Mouse (Mus musculus) cerebellum, adult 2 months (tissue): ENCODE results near the gene Scfd2. TPM values are rescaled to one million over a fixed set of nuclear protein-coding genes. Genes with fewer than 3 reads are reported as not detected.

Experiments used
- DNase-seq, 2 experiments: peaks; one replicate each; pipeline ENCODE4 v3.0.0; 2021
- H3K27ac ChIP-seq: fragments of 200-500 bp; 2 replicates; pipeline ENCODE4 v1.5.1; 2012; ENCODE audit warnings: low read length, control low read depth, inconsistent platforms; ENCODE audit not compliant: insufficient read depth
- H3K27me3 ChIP-seq: fragments of 200-500 bp; 2 replicates; pipeline ENCODE4 v1.6.1; 2012; ENCODE audit warnings: inconsistent platforms, mild to moderate bottlenecking, low read length, moderate library complexity; ENCODE audit not compliant: control insufficient read depth, insufficient read depth
- H3K4me1 ChIP-seq: fragments of 200-500 bp; 2 replicates; pipeline ENCODE4 v1.6.1; 2011; ENCODE audit warnings: low read length; ENCODE audit not compliant: control insufficient read depth, insufficient read depth
- H3K4me3 ChIP-seq: fragments of 200-500 bp; replicated peaks from 2 replicates; pipeline ENCODE3; 2011; ENCODE audit warnings: mild to moderate bottlenecking, low read depth, low read length, control low read depth; ENCODE audit not compliant: insufficient read depth
- CTCF ChIP-seq: fragments of 200-500 bp; IDR thresholded peaks from 2 replicates; pipeline ENCODE4 v1.5.1; 2011; ENCODE audit warnings: low read depth, mild to moderate bottlenecking, control low read depth, low read length, moderate library complexity, borderline replicate concordance; ENCODE audit not compliant: insufficient read depth
- POLR2A ChIP-seq: fragments of 200-500 bp; IDR thresholded peaks from 2 replicates; pipeline ENCODE4 v1.6.1; 2011; ENCODE audit warnings: low read length, control low read depth, borderline replicate concordance; ENCODE audit not compliant: insufficient read depth
- WGBS: fragments of 180-500 bp; shearing (Covaris S2); methylation state at CpG from one replicate; pipeline ENCODE4 v1.1.7; 2018; 5-methylcytosine and 5-hydroxymethylcytosine counted together
- polyA plus RNA-seq: library from polyadenylated mRNA; depleted of rRNA; stranded (reverse); fragments of >200 nt; gene quantifications from 2 replicates; pipeline ENCODE4 v1.2.3, GENCODE M21; 2012; rRNA removed

Gene Scfd2
- polyA plus RNA-seq: 17.7 and 18.3 TPM in 2 replicates

DNA sequence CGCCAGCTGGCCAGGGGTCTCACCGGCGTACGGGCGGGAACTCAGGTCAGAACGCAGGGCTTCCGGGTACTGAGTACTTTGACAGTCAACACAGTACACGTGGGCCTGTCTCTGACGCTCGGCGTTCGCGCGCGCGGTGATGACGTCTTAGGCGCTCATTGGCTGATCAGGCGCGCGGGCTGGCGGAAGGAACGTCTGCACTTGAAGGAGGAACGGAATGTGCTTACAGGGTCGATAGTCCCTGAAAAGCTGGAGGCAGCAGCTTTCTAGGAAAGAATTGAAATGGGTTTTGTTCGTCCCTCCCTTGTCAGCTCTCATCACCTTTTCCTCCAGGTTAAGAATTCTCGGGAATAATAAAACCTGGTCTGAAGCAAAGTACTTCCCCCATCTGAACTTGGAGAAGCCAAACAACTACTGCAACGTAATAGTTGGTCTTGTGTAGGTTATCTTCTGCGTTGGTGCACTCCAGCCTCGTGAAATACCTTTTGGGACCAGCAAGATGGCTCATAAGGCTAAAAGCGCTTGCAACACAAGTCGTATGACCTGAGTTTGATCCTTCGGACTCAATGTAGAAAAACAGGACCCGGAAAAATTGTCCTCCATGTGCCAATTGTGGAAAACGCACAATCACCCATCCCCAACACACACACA is at the start of gene Scfd2:
Gene Scfd2, minus strand, starts transcription at position 130 of the 651 bp plus-strand sequence.
- H3K4me1 ChIP-seq: peaks cover 3% of the 10 kb centered on the region
- WGBS: 6% methylated on average over 35 of the region's 35 CpGs
- TF ChIP-seq CTCF (no peak), POLR2A (peak; percentile 61; the same call in 1 of the 2 replicates)
- H3K4me3 ChIP-seq: peak within 1 kb of the TSS; percentile 89
- H3K27me3 ChIP-seq: no peaks in the 10 kb centered on the region
- peak; percentile 96 for DNase-seq
- no peak within 1 kb of the TSS for H3K27ac ChIP-seq

DNA sequence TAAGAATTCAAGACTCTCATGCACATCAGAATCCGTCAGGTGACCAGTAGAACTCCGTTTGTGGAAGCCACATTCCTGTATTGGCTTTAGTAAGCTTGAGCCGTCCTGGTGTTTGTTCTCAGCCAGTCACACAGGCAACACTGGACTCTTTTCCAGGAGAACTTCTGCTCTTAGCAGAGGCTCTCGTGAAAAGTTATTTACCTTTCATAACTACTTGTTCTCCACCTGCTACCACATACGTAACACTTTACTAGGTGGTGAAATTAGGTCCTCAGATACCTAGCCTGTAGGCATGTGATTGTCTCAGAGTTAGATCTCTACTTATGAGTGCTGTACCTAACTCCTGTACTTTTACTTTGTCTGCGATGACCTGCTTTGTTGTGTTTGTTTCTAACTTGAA is 40.2 kb upstream of the Scfd2 start:
- DNase-seq: no peak
- Histone ChIP-seq H3K27ac (no peak overlapping the region), H3K27me3 (no peaks in the 10 kb centered on the region), H3K4me3 (no peak overlapping the region), H3K4me1 (no peaks in the 10 kb centered on the region)
- TF ChIP-seq POLR2A (no peak), CTCF (no peak)
- WGBS: 89% methylated on average over 6 of the region's 6 CpGs

DNA sequence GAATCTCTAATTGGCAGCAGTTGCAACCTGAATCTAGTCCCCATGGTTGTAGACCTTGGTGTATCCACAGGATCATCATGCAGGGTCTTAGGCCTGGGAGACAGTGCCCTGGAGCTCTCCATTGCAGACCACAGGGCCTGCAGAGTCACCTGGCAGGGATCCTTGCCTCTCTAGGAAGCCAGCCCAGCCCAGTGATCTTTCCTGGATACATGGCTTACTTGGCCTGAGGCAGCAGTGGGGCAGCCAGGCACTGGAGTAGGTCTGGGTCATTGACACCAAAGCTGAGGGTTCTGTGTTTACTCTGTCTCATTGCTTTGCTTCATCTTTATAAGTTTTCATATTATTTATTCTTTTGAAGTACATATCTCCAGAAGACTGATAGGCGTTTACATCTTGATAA is 29.6 kb upstream of the Scfd2 start:
- peaks cover 3% of the 10 kb centered on the region; the same call in 1 of the 2 replicates for H3K4me1 ChIP-seq
- WGBS: 96% methylated on average over 1 of the region's 1 CpGs
- H3K4me3 ChIP-seq: no peak overlapping the region
- peak in 1 of 2 experiments; percentile 10 for DNase-seq
- TF ChIP-seq POLR2A: no peak
- no peak for TF ChIP-seq CTCF
- no peaks in the 10 kb centered on the region for H3K27me3 ChIP-seq
- H3K27ac ChIP-seq: no peak overlapping the region

DNA sequence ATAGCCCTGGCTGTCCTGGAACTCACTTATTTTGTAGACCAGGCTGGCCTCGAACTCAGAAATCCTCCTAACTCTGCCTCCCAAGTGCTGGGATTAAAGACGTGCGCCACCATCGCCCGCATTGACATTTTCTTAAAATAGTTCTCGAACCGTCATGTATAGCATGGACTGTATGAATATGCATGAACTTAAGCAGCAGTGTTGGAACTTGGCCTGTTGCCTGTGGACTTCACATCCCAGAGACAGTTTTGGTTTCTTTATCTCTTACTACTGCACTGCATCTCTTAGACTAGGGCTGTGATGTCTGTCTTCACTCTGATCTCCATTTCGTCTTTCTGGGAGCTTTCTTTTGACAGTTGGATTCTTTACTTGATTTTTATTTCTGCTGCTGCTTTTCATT is 18.0 kb upstream of the Scfd2 start:
- 52% methylated on average over 8 of the region's 8 CpGs for WGBS
- Histone ChIP-seq H3K4me3 (no peak overlapping the region), H3K27ac (no peak overlapping the region), H3K27me3 (no peaks in the 10 kb centered on the region), H3K4me1 (no peaks in the 10 kb centered on the region; the same call in 1 of the 2 replicates)
- no peak for DNase-seq
- TF ChIP-seq CTCF (no peak), POLR2A (no peak)

DNA sequence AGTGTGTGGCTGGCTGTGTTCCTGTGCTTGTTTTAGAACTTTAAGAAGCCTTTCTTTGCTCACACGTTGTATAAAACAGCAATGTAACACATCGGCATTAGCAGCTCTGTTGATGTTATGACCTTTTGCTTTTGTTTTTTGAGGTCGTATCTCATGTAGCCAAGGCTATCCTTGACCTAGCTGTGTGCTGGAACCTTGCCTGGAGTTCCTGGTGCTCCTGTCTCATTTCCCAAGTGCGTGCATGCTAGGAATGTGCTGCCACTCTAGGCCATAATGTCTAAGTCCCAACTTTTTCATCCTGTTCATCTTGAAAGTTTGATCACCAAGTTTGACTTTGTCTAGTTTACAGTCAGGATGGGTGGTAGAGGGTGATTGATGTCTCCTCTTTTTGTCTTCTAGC is 14.0 kb upstream of the Scfd2 start:
- WGBS: 71% methylated on average over 4 of the region's 4 CpGs

DNA sequence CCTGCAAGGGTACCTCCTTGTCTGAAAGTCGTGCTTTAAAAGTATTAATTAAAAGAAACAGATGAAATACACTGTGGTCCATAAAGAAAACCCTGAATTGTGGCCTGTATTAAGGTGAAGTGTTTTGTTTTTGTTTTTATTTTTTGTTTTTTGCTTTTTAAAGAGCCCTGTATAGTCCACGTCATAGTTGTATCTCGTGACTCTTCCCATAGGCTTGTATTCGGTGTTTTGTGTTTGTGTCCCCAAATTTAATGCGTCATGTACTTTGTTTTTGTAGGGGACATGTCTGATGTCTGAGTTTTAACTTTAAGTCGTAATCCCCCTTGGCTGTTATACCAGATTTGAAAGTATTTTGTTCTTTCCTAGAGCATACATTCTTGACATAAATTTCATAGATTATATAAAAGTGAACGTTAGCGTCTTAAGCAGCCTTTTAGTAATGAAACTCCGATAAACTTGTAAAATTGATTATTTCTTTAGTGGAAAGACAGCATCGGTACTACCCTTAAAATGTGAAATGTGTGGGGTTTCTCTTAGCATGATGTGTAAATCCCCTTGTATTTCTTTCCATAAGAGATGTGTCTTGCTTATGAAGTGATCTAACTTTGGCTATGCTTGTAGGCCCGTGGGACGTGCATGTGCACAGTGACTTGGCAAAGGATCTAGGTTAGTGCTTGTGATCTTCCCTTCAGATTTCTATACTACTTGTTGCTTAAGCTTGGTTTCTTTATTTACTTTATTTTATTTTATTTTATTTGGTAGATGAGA is 4.8 kb upstream of the Scfd2 start:
- no peak overlapping the region for H3K27ac ChIP-seq
- TF ChIP-seq POLR2A (no peak), CTCF (no peak)
- no peaks in the 10 kb centered on the region for H3K27me3 ChIP-seq
- peak overlapping the region; percentile 85 for H3K4me3 ChIP-seq
- DNase-seq: no peak
- H3K4me1 ChIP-seq: peaks cover 10% of the 10 kb centered on the region
- WGBS: 31% methylated on average over 12 of the region's 12 CpGs

More for the DNA sequence above, 14.0 kb upstream of the Scfd2 start:
- Histone ChIP-seq H3K4me3 (no peak overlapping the region), H3K27me3 (no peaks in the 10 kb centered on the region), H3K4me1 (no peaks in the 10 kb centered on the region; the same call in 1 of the 2 replicates), H3K27ac (no peak overlapping the region)
- TF ChIP-seq CTCF (no peak), POLR2A (no peak)
- DNase-seq: no peak

DNA sequence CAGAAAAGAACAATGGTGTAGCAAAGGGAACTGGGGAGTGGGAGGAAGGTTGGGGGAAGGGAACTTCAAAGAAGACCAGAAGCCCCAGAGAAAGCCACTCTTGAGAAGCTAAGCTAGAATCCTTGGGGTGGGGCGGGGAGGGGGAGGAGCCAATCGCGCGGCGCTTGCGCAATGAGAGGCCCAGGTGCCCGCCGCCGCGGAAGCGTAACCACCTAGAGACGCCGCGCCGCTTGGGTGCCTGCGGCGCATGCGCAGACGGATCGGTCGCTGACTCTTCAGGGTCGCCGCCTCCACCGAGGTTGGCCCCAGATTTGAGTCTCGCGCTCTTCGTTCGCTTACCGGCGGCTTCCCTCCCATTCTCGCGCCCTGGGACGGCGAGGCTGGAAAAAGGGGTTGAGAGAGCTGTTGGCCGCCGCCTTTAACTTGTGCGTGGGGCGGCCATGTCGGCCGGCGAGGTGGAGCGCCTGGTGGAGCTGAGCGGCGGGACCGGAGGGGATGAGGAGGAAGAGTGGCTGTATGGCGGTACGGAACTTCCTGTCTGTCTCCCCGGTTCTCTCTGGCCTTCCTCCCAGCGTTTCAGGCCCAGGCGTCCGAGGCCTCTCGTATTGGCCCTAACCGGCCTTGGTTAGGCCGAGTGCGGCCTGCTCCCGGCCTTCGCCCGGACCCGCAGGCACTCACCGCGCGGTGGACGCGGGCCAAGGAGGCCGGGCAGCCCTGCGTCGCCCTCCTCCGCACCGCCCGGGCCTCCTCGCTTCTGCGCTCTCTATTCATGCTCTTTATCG is 3.9 kb upstream of the Scfd2 start, which contains the start of gene Fip1l1:
Gene Fip1l1, plus strand, starts transcription at position 210 of the 782 bp plus-strand sequence.
- TF ChIP-seq POLR2A (peak; percentile 78; the same call in 1 of the 2 replicates), CTCF (no peak)
- DNase-seq: peak; percentile 92 to 94
- Histone ChIP-seq H3K4me1 (peaks cover 10% of the 10 kb centered on the region), H3K4me3 (peak within 1 kb of the TSS; percentile 85), H3K27ac (peak within 1 kb of the TSS; percentile 81), H3K27me3 (no peaks in the 10 kb centered on the region)
- WGBS: under 1% methylated on average over 73 of the region's 73 CpGs
